Mouse (Mus musculus) spleen, postnatal 10 days (tissue): ENCODE data around the gene Megf11.
A peak's percentile ranks its signal among the peaks of the same experiment; 100 is the strongest.

Experiments used
- DNase-seq, 2 experiments: peaks; one replicate each; pipeline ENCODE4 v3.0.0; 2021 to 2022; ENCODE audit warnings: low spot score in 2 of 2

Megf11 gene

DNA sequence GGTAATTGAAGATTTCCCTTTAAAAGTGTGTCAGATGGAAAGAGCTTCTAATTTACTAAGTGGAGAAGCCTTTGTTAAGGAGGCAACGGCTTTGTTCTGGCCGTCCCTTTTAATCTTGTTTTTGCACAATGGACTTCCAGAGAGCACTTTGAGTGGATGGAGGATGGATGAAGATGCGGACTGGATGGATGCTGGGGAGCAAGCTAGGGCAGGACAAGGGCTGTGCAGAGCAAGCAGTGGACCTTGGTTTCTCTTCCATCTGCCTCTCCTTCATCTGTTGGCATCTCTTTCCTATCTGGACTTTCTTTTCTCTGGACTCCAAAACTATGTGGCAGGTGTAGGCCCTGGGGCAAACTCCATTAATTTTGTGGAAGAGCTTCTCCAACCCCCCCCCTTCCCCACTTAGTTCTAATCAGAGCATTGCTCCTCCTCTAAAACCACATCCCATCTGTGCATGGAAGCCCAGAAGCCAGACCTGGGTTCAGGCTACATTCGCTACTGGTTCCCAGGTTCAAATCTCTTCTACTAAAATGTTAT, 135.4 kb downstream of the Megf11 start:
- DNase-seq, result no peak

DNA sequence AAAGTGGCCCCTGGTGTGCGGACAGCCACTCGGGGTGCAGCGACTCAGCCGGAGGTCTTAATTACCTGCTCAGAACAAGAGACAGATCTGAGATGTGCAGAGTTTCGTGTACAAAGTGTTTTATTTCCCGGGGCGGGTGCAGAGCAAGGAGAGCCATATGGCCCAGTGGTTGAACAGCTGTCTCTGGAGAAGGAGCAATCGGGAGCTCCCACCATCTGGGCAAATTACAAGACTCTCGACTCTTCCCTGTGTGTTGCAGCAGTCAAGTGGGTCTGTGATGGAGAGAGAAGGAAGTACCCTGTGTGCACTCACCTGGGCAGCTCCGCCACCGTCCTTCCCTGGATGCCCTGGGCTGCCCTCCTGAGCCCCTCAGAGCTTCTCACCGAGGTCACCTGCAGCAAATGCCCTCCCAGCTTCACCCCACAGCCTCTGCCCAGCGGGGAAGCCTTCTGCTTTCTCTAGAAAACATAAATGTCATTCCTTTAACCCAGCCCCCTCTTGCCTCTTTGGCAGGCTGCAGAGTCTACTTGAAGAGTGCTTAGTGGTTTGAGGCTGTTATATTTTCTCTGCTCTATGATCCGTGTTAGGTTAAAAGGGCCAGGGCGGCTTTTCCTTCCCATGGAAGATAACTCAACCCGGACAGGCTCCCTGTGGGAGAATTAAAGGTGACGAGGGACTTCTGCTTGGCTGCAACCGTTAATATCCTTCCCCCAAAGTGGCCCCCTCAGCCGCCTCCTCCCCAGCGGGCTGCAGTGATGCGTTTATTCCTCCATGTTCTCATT, 138.0 kb downstream of the Megf11 start:
- DNase-seq, result no peak

DNA sequence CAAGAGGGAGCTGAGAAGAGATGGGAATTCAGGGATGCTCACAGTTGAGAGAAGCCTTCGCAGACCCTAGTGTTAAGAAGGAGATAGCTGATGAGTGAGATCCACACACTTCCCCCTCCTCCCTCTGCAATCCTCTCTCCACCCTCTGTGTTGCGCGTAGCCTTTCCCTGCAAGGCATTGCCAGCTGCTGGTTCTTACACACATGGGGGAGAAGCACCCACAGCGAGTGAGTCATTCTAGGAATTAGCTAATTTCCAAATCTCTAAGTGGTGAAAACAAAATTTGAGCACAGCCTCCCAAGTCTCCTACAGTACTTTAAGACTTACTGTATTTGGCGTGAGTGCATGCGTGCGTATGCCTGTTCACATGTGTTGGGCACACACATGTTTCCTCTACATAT, 142.6 kb downstream of the Megf11 start:
- no peak for DNase-seq

DNA sequence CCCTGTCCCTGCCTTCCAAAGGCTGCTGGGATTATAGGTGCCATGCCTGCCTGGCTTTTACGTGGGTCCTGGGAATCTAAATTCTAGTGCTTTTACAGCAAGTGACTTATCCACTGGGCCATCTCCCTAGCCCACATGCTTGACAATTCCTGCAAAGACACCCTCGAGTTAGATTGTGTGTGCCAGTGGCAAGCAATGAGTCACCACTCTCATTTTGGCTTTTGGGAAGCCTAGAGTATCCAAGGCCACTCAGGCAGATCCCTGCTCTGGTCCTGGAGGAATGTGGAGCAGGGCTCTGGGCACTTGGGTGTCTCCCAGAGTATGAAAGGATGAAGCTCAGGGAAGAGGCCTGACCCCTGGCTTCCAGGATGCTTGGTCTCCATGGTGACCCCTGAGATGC, 143.2 kb downstream of the Megf11 start:
- DNase-seq, result no peak

DNA sequence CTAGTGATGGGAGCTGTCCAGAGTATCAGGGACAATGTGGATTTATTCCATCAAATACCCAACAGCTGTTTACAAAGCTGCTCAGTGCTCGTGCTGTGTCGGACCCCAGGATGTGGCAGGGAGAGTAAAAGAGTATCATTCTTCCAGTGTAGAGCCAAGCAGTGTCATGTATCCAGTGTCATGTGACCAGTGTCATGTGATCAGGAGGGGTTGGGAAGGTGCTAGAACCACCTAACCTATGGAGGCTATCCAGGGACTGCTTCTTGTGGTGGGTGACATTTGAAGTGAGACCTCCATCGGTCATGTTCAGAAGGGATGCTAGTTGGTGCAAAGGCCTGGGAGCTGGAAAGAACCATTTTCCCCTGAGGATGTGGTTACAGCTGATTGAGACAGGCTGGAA, 146.5 kb downstream of the Megf11 start:
- DNase-seq, result no peak

DNA sequence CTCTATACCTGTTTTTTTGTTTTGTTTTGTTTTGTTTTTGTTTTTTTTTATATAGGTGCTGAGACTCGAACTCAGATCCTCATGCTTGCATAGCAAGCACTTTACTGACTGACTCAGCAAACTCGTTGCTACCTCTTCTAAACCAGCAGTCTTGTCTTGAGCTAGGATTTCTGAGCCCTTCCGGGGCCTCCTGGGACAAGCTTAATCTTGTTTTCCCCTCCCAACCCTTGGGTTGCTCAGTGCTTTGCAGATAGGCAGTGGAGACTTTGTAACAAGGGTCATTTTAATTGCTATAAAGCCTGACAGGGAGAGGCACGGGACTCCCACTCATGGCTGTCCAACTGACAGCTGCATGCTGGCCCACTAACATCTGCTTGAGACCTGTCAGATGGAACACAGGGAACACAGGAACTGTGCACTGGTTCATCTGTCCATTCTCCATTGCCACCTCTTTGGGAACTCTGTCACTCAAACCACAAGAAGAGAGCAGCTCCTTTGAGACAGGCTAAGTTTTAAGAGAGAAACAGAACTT, 147.4 kb downstream of the Megf11 start:
- peak in 1 of 2 experiments; percentile 37 for DNase-seq

DNA sequence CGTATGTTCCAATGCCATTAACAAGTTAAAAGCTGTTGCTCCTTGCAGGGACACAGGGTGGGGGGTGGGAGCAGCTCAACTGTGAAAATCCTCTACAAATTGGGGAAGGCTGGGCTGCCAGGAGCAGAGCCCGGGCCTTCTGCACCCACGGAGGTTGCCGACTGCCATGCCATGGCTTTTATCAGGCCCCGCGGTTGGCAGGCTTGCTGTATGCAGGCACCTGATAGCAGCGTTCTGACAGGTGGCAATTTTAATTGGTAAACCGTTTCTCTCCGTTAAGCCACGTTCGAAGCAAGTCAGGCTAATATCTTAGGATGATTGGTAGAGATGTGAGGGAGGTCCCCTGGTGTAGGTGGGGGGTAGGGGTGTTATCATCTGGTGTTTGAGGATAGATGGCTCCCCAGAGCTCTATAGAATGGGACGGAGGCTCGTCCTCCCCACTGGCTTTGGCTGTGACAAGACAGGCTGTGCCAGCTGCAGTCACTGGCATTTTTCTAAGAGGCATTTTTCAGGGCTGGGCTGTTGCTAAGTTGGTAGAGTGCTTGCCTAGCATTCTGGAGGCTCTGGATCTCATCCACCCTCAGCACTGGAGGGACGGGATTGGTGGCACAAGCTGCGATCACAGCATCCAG, 148.2 kb downstream of the Megf11 start:
- DNase-seq, result peak; percentile 73 to 90

DNA sequence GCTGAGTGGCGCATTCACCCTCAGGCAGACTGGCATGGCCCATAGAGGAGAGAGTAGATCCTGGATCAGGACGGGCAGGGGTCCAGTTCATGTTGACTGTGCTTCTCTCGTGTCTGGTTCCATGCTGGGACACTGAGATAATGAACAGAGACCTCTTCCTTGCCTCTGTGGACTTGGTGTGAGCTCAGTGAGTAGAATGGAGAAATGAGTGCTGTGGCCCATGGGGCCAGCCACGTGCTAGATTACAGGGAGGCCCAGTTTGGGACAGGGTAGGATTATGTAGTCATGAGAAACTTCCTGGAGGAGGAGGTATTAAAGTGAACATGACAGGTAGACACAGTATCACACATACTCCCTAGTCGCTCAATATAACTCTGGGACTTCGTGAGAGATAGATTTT, 148.9 kb downstream of the Megf11 start:
- DNase-seq, result peak; percentile 34 to 43

DNA sequence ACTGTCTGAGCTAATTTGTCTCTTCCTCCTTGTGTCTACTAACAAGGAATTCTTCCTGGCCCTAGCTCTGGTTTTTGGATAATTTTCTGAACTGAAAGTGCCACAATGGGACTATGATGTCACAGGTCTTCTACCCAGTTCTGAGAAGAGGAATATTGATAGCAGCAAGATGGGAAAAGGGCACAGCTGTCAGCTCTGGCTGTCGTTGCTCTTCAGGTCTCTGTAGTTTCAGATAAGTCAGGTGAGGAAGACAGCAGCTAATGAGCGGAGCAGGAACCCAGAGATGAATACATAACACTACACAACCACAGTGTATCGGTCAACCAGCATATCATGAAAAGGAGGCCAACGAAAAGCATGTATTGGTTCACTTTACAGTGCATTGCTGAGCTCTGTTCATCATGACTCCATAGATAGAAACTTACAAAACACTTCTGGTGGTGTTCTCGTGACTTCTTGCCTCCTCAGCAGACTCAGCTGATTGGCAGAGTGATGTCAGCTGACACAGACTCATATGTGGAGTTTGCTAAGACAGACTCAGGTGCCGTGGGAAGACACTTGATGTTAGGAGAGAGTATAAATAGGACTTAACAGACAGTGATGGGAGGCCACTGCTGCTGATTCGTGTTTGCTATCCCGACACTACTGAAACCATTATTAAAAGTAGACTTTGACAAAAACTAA, 149.6 kb downstream of the Megf11 start:
- no peak for DNase-seq

DNA sequence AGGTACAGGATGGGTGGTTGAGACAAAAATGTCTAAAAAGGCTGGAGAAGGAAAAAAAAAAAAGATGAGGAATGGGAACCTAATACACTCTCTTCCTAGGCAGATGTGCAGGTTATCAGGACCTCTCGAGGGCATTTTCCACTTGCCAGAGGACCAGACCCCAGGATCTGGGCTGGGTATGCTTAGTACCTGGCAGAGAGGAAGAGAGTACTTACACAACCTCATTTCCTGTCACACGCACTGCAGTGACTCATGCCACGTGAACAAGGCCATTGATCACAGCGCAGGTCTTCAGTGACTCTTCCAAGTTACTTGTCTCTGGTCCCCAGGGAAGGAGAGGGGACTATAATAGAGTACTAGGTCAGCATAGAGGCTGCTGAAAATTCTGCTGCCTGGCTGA, 152.4 kb downstream of the Megf11 start:
- no peak for DNase-seq

DNA sequence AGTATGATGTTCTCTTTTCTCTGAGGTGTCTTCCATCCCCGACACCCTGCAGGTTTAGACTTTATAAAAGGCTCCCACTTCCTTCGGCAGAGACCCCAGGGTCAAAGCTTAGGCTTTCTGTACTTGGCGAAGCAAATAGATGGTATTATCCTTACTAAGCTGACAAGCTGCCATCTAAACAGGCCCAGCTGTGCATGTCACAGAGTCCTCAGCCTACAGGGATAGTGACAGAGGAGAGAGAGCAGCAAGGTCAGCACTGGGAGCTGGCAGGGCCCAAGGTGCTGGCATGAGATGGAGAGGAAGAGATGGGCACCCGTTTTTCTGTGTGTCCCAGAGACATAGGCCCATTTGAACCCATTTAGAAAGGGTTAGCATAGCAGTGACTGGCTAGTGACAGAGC, 156.8 kb downstream of the Megf11 start:
- DNase-seq, result no peak

DNA sequence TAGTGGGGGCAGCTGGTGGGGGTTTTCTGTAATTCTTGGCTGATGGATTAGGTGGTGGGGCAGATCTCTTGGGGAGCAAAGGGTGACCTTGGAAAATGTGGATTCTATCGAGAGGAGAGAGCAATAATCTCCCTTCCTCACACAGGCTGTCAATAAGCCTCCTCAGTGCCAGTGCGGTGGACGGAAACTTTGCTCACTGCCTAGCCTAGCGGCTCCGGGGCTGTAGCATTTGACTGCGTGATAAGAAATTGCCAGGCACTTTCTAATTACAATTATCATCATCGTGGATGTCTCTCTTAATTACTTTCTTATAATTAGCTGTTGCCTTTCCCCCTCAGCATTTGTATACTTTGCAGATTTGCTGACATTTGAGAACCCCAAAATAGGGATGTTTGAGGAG, 157.7 kb downstream of the Megf11 start:
- DNase-seq, result no peak

DNA sequence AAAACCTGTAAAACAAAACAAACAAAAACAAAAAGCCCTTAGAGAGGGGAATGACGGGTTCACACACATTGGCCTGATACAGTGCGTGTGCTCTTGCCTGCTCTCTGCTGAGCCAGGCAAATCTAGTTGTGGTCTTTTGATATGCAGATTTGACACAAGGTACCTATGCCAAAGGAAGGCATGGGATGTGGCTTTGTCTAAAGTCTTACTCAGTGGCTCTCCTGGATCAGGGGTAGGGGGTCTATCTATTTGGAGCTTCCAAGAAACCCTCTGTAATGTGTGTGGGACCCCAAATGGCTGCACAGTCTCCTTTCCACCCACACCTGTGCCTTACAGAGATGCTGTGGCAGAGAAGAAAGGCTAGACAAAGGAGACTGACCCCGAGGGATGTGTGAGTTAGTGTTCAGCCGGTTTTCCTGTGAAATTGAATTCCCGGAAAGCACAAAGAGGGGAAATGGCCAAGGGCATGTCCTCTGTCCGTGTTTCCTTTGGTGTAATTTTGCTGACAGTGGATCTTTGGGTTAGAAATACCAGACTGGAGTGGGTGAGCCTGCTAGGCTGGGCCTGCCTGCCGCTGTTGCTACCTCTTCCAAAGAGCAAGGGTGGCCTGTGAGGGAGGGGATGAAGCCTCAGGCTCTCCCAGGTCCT, 161.0 kb downstream of the Megf11 start:
- DNase-seq, result no peak

DNA sequence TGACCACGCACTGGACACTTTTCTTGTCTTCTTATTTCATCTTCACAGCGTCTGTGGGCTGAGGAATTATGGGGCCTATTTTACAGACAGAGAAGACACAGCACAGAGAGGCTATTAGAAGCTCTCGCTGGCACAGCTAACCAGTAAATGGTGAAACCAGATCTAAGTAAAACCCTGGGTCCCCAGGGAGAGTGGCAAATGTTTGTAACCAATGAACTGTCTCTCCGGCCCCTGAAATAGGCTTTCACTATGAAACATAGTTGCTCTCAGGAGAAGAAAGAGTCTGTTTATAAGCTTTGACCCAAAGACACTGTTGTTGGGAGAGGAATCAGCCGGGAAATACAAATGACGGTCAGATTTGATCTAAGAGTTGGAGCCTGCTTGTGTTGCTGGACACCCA, 162.9 kb downstream of the Megf11 start:
- no peak for DNase-seq

DNA sequence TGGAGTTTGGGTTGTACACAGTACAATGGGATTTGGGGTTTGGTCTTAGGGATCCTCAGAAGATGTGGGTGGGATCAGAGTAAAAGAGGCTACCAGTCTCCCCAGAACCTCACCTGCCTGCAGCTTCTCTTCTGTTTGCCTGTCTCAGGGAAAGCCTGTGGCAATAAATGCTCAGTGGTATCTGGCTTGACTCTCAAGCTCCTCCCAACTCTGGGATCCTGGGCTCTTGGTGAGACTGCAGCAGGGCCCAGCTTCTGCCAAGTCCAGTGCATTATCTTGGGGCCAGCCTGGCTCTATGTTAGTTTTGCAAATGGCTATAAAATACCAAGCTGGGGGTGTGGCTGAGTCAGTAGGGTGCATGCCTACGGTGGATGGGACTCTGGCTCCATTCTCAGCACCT, 165.9 kb downstream of the Megf11 start:
- no peak for DNase-seq

DNA sequence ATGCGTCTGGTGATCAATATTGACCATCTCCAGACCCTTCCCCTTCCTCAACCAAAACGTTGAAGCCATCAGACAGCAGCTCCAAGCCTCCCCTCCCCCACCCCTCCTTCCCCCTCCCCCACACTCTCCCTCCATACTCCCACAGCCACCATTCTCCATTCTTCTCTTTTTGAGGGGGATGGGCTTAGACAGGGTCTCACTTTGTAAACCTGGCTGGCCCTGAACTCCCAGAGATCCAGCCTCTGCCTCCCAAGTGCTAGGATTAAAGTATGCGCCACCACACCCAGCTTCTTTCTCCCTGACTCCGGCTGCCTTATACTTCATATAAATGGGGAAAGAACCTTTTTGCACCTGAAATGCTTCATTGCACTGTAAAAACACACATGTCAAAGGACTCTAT, 166.6 kb downstream of the Megf11 start:
- no peak for DNase-seq

DNA sequence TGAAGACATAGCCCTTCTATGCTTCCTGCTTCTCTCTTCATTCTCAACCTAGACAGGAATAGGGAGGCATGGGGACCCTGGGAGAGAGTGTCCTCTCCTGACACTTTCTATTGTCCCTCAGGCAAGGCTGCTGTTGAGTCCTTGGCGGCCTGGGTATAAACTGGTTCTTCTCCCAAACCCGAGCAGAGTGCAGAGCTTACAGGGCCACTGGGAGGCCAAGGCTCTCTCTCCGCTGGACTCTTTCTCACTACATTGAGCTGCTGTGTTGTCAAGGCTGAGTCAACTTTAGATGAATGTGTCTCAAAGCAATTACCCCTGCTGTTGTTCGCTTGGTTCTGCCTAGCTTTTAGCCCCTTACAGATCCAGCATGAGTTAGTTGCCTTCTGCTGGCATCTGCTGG, 168.0 kb downstream of the Megf11 start:
- no peak for DNase-seq

DNA sequence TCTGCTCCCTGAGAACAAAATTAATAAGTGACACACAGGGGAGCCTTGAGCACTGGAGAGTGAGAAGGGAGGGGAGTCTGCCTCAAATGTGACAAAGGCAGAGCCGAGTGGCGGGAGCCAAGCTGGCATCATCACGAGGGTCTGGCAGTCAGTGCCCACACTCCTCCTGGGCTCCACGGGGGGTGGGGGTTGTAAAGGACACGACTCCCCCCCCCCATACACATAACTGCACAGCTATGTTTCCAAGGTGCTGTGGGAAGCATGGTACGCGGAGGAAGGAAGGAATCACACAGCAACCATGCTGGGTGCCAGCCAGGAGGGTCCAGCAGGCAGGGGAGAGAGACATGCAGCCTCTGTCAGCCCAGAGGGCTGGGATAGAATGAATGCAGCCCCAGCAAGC, 170.2 kb downstream of the Megf11 start:
- no peak for DNase-seq

DNA sequence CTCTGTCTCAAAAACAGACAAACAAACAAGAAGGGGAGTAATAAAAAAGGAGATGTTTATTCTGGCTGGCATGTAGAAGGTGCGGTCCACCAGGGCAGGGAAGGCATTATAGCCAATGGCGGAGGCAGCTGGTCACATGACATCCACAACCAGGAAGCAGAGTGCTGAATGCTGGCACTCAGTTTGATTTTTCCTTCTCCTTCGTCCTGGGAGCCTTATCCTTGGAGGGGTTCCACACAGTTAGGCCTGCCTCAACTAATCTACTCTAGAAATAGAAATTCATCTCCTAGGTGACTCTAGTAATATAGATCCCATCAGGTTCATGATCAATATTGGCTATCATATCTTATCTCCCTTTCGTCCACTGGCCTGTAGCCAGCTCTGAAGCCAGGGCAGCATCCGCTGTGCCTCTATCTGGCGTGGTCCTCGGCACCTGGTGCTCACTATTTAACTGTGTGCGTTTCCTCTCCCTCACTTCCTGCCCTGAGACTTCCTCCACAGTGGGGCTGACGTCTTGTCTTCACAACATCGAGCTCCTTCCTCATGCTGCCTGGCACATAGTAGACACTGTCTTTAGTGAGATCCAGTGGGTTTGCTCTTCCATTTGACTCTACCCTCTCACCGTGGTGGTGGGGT, 171.8 kb downstream of the Megf11 start:
- DNase-seq, result no peak

DNA sequence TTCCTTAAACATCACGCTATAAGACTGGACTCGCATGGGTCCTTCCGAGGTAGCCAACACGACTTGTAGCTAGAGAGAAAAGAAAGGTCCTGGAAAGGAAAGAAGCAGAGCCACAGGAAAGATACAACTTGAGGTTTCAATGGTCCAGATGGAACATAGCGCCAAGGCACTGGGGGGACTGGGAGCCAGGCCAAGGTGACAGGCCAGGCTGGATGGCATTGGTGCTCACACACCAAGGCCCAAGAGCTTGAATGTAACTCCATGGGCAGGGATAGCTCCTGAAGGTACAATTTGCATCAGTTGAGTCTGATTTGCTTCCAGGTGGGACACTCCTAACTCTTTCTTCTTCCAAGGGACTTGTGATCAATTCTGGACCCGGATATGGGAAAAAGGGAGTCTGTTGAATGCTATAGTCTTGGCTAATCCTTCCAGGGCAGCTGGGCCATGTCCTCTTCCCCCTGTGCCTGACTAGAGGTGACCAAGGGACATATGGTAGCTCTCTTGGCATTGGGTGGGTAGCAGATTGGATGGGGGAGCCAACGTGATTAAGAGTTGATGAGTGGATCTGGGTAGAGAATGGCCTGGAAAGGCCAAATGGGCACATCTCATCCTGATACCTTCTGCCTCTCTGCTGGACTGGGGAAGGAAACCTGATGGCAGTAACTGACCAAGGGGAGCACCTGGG, 172.6 kb downstream of the Megf11 start:
- no peak for DNase-seq

DNA sequence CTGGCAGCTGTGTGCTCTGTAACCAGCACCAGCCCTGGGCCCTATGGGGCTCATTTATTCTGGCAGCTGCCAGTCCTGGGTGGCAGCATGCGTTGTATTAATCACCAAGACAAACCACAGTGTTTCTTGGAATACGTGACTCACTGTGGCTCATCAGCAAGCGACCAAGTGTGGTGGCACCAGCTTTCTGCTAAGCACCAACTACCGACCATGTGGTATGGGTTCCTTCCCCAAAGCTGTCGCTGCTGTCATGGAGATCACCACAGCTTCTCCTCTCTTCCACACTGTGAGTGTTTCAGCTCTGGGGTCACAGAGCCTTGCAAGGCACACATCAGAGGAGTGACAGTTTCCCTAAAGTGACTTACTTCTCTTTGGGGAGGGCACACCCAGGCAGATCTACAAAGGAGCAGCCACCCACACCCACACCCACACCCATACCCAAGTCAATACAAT, 178.9 kb downstream of the Megf11 start:
- peak; percentile 31 to 37 for DNase-seq
